Mouse (Mus musculus) spleen, adult 2 months (tissue): ENCODE data around the gene Arl4c.

ENCODE experiments used
- CTCF ChIP-seq: fragments of 200-500 bp; IDR thresholded peaks from 2 replicates; pipeline ENCODE4 v1.5.1; 2011; ENCODE audit warnings: mild to moderate bottlenecking, inconsistent platforms; ENCODE audit not compliant: insufficient read depth, insufficient read length, insufficient replicate concordance; ENCODE audit errors: extremely low read depth
- POLR2A ChIP-seq: fragments of 200-500 bp; IDR thresholded peaks from 2 replicates; pipeline ENCODE4 v1.6.1; 2011; ENCODE audit warnings: low read depth, low read length, inconsistent platforms

GRCm38 (mm10) chr1:88712011-88712410, 10.0 kb upstream of the Arl4c start:
- TF ChIP-seq CTCF (no peak), POLR2A (no peak)
